Mouse (Mus musculus) megakaryocyte, embryonic 14.5 days (primary cell): ENCODE measurements around the gene Itga9.

ENCODE experiments used
- FLI1 ChIP-seq: IDR thresholded peaks from 2 replicates; pipeline ENCODE4 v1.6.1; 2012; ENCODE audit warnings: low read length, inconsistent platforms, mixed read lengths
- GATA1 ChIP-seq: IDR thresholded peaks from 3 replicates; pipeline ENCODE4 v1.6.1; 2012; ENCODE audit warnings: mixed read lengths, low read length, inconsistent platforms, borderline replicate concordance

GRCm38 (mm10) chr9:118645698-118646355 is 39.3 kb downstream of the Itga9 start:
- TF ChIP-seq GATA1 (no peak), FLI1 (no peak)
